Mouse (Mus musculus) limb, embryonic 10.5 days (tissue): ENCODE results near the gene Creb3l4. TPM values are rescaled to one million over a fixed set of nuclear protein-coding genes. Genes with fewer than 3 reads are reported as not detected.

Experiments
- DNase-seq: peaks from one replicate; pipeline ENCODE4 v3.0.0-alpha.2; 2017; ENCODE audit warnings: low spot score
- H3K27ac ChIP-seq: fragments of 300-500 bp; sonication (generic); 2 replicates; pipeline ENCODE4 v1.5.1; 2016; ENCODE audit warnings: mild to moderate bottlenecking
- H3K27me3 ChIP-seq: fragments of 300-500 bp; sonication (generic); 2 replicates; pipeline ENCODE4 v1.6.1; 2016; ENCODE audit warnings: low read depth, mild to moderate bottlenecking; ENCODE audit not compliant: poor library complexity, severe bottlenecking
- H3K36me3 ChIP-seq: fragments of 300-500 bp; sonication (generic); 2 replicates; pipeline ENCODE4 v1.6.1; 2016; ENCODE audit warnings: mild to moderate bottlenecking, moderate library complexity
- H3K4me1 ChIP-seq: fragments of 300-500 bp; sonication (generic); 2 replicates; pipeline ENCODE4 v1.6.1; 2016
- H3K4me3 ChIP-seq: fragments of 300-500 bp; sonication (generic); 2 replicates; pipeline ENCODE4 v1.5.1; 2016; ENCODE audit warnings: mild to moderate bottlenecking, moderate library complexity
- H3K9me3 ChIP-seq: fragments of 300-500 bp; sonication (generic); replicated peaks from 2 replicates; pipeline ENCODE4 v1.6.1; 2016; ENCODE audit warnings: mild to moderate bottlenecking
- WGBS: fragments of 180-500 bp; shearing (Covaris S2); methylation state at CpG from one replicate; pipeline ENCODE4 v1.1.7; 2016; 5-methylcytosine and 5-hydroxymethylcytosine counted together
- polyA plus RNA-seq: library from polyadenylated mRNA; unstranded; fragments of >200 nt; fragmentation: Nextera tagmentation; extraction: Ambion mirVana; gene quantifications from 2 replicates; pipeline ENCODE4 v1.2.1, GENCODE M21; 2016

The Creb3l4 gene
- polyA plus RNA-seq, 1 experiment from 2014 or later, result 8.9 TPM

GRCm38 (mm10) chr3:90213956-90214684 is 29.2 kb downstream of the Creb3l4 start:
- Histone ChIP-seq H3K36me3 (peaks cover 36% of the 10 kb centered on the region), H3K27me3 (no peaks in the 10 kb centered on the region), H3K9me3 (no peaks in the 10 kb centered on the region), H3K4me3 (peak overlapping the region; percentile 88), H3K4me1 (peaks cover 22% of the 10 kb centered on the region), H3K27ac (peak overlapping the region; percentile 96)
- WGBS, result 17% methylated on average over 12 of the region's 12 CpGs
- DNase-seq, result no peak

DNA sequence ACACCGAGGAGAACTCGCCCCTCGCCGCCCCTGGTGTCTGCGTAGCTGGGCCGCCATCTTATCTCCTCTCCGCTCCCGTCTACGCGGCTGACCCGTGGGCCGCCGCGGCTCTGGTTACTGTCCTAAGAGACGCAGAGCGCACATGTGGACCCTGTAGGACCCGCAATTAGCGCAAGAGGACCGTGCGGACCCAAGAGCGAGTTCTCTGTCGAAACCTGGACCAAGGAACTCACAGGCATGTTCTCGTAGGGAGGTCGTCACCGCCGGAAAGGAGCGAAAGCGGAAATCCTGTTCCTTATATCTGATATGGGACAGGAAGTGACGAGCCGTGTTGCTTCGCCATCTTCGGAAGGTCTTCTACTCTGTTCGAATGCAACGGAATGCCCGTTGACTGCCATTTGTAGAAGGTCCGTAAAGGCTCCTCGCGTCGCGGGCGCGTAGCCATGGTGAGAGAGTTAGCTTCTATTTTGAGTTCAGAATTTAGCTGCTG is 29.9 kb downstream of the Creb3l4 start, which contains the start of the genes Rps27 and Rab13:
TSS of gene Rps27 (minus strand) at position 275 of the 490 bp plus-strand sequence.
TSS of gene Rab13 (plus strand) at position 319 of the 490 bp plus-strand sequence.
- under 1% methylated on average over 42 of the region's 42 CpGs for WGBS

DNA sequence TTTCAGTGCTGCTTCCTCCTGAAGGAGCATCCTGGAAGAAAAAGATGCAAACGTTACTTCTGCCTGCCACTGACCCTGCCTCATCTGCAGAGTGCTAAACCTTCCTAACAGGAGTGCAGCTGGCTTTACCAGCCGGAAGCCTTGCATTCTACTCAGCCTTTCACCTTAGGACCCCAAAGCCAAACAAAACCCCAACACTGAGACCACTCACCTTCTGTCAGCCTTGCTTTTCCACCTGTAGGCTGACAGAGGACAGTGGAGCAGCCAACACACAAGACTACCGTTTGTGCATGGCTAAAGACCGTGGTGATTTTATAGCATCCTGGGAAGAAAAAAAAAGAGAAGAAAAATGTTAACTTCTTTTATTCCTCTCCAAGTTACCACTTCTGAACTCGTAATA is 30.6 kb downstream of the Creb3l4 start:
- H3K27ac ChIP-seq, result peak overlapping the region; percentile 96
- H3K9me3 ChIP-seq, result no peaks in the 10 kb centered on the region
- H3K4me1 ChIP-seq, result peaks cover 22% of the 10 kb centered on the region
- peaks cover 50% of the 10 kb centered on the region for H3K36me3 ChIP-seq
- peak overlapping the region; percentile 88 for H3K4me3 ChIP-seq
- no peaks in the 10 kb centered on the region for H3K27me3 ChIP-seq
- 12% methylated on average over 5 of the region's 5 CpGs for WGBS
- DNase-seq, result no peak

More for the DNA sequence above, 29.9 kb downstream of the Creb3l4 start, which contains the start of the genes Rps27 and Rab13:
- H3K27ac ChIP-seq, result peak within 1 kb of the TSS; percentile 96
- no peaks in the 10 kb centered on the region for H3K27me3 ChIP-seq
- peak; percentile 91 for DNase-seq
- peaks cover 43% of the 10 kb centered on the region for H3K36me3 ChIP-seq
- H3K4me1 ChIP-seq, result peaks cover 22% of the 10 kb centered on the region
- H3K4me3 ChIP-seq, result peak within 1 kb of the TSS; percentile 88
- no peaks in the 10 kb centered on the region for H3K9me3 ChIP-seq

GRCm38 (mm10) chr3:90211475-90212398 is 31.6 kb downstream of the Creb3l4 start:
- Histone ChIP-seq H3K4me3 (peak overlapping the region; percentile 88), H3K36me3 (peaks cover 58% of the 10 kb centered on the region), H3K27me3 (no peaks in the 10 kb centered on the region), H3K4me1 (peaks cover 22% of the 10 kb centered on the region), H3K27ac (no peak overlapping the region), H3K9me3 (no peaks in the 10 kb centered on the region)
- WGBS, result 84% methylated on average over 13 of the region's 13 CpGs
- DNase-seq, result no peak

DNA sequence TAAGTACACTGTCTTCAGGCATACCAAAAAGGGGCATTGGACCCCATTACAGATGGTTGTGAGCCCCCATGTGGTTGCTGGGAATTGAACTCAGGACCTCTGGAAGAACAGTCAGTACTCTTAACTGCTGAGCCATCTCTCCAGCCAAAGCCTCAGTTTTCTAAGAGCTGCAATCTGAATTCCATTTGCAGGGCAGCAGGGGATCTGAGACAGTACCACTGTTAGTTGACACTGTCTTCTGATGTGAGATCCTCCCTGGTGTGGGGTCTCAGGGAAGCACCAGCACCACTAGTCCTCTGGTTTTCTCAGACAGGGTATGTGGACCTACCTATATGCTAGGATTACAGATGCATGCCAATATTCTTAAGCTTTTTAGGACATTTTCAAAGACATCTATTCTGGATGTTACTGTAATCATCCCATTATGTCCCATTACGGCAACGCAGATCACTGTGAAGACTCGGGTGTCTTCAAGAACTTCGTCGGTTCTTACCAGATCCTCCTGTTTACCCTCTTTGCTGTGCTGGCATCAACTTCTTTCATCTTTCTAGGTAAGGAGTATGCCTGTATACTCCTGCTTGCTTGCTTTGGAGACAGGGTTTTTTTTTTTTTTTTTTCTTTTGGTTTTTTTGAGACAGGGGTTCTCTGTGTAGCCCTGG is 33.3 kb downstream of the Creb3l4 start:
- Histone ChIP-seq H3K36me3 (peaks cover 68% of the 10 kb centered on the region), H3K27me3 (no peaks in the 10 kb centered on the region), H3K4me1 (peaks cover 22% of the 10 kb centered on the region), H3K9me3 (no peaks in the 10 kb centered on the region), H3K27ac (no peak overlapping the region), H3K4me3 (no peak overlapping the region)
- DNase-seq, result no peak
- WGBS, result 95% methylated on average over 5 of the region's 5 CpGs

DNA sequence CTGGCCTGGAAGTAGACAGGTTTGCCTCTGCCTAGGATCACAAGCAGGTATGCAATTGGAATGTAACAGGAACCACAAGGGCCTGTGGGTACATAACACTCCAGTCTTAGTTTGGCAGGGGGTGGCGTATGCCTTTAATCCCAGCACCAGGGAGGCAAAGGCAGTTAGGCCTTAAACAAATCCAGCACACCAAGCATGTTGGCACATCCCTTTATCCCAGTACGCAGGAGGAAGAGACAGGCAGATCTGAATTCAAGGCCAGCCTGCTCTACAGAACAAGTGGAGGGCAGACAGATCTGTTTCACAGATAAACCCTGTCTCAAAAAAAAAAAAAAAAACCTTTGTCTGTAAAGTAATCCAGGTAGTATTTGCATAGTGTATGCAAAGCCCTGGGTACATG is 34.6 kb downstream of the Creb3l4 start:
- Histone ChIP-seq H3K9me3 (no peaks in the 10 kb centered on the region), H3K27ac (no peak overlapping the region), H3K36me3 (peaks cover 71% of the 10 kb centered on the region), H3K27me3 (no peaks in the 10 kb centered on the region), H3K4me1 (peaks cover 16% of the 10 kb centered on the region), H3K4me3 (no peak overlapping the region)
- no peak for DNase-seq
- 94% methylated on average over 2 of the region's 2 CpGs for WGBS

DNA sequence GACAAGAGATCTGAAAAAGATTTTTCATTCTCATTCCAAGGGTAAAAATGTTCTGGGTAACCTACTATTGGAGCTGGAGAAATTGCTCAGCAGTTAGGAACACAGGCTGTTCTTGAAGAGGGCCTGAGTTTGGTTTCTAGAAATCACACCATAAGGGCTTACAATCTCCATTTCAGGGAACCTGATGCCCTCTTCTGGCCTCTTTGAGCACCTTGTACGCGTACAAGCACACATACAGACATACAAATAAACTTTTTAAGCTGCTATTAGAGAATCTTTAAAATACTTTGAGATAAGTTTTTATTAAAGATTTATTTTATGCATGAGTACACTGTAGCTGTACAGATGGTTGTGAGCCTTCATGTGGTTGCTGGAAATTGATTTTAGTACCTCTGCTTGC is 38.7 kb downstream of the Creb3l4 start:
- 94% methylated on average over 2 of the region's 2 CpGs for WGBS

GRCm38 (mm10) chr3:90203619-90204018 is 39.7 kb downstream of the Creb3l4 start:
- H3K9me3 ChIP-seq, result no peaks in the 10 kb centered on the region
- no peaks in the 10 kb centered on the region for H3K27me3 ChIP-seq
- peaks cover 33% of the 10 kb centered on the region for H3K36me3 ChIP-seq
- H3K4me1 ChIP-seq, result no peaks in the 10 kb centered on the region
- WGBS, result 83% methylated on average over 5 of the region's 5 CpGs
- H3K27ac ChIP-seq, result no peak overlapping the region
- no peak overlapping the region for H3K4me3 ChIP-seq
- DNase-seq, result no peak

More for the DNA sequence above, 38.7 kb downstream of the Creb3l4 start:
- Histone ChIP-seq H3K27me3 (no peaks in the 10 kb centered on the region), H3K4me3 (no peak overlapping the region), H3K36me3 (peaks cover 42% of the 10 kb centered on the region), H3K9me3 (no peaks in the 10 kb centered on the region), H3K27ac (no peak overlapping the region), H3K4me1 (no peaks in the 10 kb centered on the region)
- DNase-seq, result no peak

- Histone ChIP-seq H3K27me3 (no peaks in the 10 kb centered on the region), H3K36me3 (peaks cover 25% of the 10 kb centered on the region), H3K4me3 (no peak overlapping the region), H3K9me3 (no peaks in the 10 kb centered on the region), H3K4me1 (no peaks in the 10 kb centered on the region), H3K27ac (no peak overlapping the region)
- DNase-seq, result no peak
- 78% methylated on average over 1 of the region's 1 CpGs for WGBS
Measured at GRCm38 (mm10) chr3:90202884-90203283, 40.4 kb downstream of the Creb3l4 start.

DNA sequence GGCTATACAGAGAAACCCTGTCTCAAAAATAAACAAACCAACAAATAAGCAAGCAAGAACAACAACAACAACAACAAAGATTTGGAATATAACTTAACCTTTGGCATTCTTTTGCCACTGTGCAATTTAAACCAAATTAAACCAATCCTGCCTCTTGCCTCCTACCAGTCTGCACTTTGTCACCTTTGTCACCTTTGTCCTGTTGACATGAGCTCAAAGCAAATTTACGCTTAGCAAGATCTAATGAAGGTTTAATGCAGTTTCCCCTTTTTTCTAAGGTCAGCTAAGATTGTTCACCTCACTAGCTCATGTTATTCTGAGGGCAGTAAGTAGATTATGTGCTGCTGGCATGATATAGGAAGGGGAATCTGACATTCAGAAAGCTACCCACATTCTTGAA is 45.8 kb downstream of the Creb3l4 start:
- Histone ChIP-seq H3K4me1 (peaks cover 15% of the 10 kb centered on the region), H3K9me3 (no peaks in the 10 kb centered on the region), H3K27ac (no peak overlapping the region), H3K36me3 (no peaks in the 10 kb centered on the region), H3K4me3 (no peak overlapping the region), H3K27me3 (no peaks in the 10 kb centered on the region)
- WGBS, result 76% methylated on average over 1 of the region's 1 CpGs
- no peak for DNase-seq

- Histone ChIP-seq H3K36me3 (no peaks in the 10 kb centered on the region), H3K27me3 (no peaks in the 10 kb centered on the region), H3K4me1 (peaks cover 25% of the 10 kb centered on the region), H3K4me3 (no peak overlapping the region), H3K27ac (no peak overlapping the region), H3K9me3 (no peaks in the 10 kb centered on the region)
- no peak for DNase-seq
- WGBS, result 83% methylated on average over 1 of the region's 1 CpGs
Measured at GRCm38 (mm10) chr3:90195644-90196043, 47.7 kb downstream of the Creb3l4 start.

- DNase-seq, result no peak
- H3K4me1 ChIP-seq, result peaks cover 28% of the 10 kb centered on the region
- WGBS, result 47% methylated on average over 4 of the region's 4 CpGs
- H3K4me3 ChIP-seq, result no peak overlapping the region
- H3K36me3 ChIP-seq, result no peaks in the 10 kb centered on the region
- H3K27me3 ChIP-seq, result no peaks in the 10 kb centered on the region
- H3K9me3 ChIP-seq, result no peaks in the 10 kb centered on the region
- H3K27ac ChIP-seq, result no peak overlapping the region
Measured at GRCm38 (mm10) chr3:90194759-90195158, 48.6 kb downstream of the Creb3l4 start.
